Mouse (Mus musculus): ENCODE results near the gene Lbp.

Gene Lbp

GRCm38 (mm10) chr2:158339948-158340564 lies 33.8 kb downstream of the Lbp start:
- no peak for TF ChIP-seq GATA4 (IDR thresholded peaks at IDR 0.05; ENCODE audit: insufficient replicate concordance, low read length)

- peak; percentile 48; the same call in 1 of the 2 replicates for TF ChIP-seq GATA4 (IDR thresholded peaks at IDR 0.05; ENCODE audit: insufficient replicate concordance, low read length)
Observed at GRCm38 (mm10) chr2:158341324-158341723, 35.0 kb downstream of the Lbp start.

GRCm38 (mm10) chr2:158343495-158343894 lies 37.2 kb downstream of the Lbp start:
- no peak for TF ChIP-seq GATA4 (IDR thresholded peaks at IDR 0.05; ENCODE audit: insufficient replicate concordance, low read length)

- no peak for TF ChIP-seq GATA4 (IDR thresholded peaks at IDR 0.05; ENCODE audit: insufficient replicate concordance, low read length)
Observed at GRCm38 (mm10) chr2:158346467-158346866, 40.2 kb downstream of the Lbp start.

GRCm38 (mm10) chr2:158347868-158348267 lies 41.6 kb downstream of the Lbp start:
- no peak for TF ChIP-seq GATA4 (IDR thresholded peaks at IDR 0.05; ENCODE audit: insufficient replicate concordance, low read length)

GRCm38 (mm10) chr2:158352801-158353520 lies 46.7 kb downstream of the Lbp start:
- TF ChIP-seq GATA4 (IDR thresholded peaks at IDR 0.05; ENCODE audit: insufficient replicate concordance, low read length), result no peak

GRCm38 (mm10) chr2:158354348-158355114 lies 48.2 kb downstream of the Lbp start:
- TF ChIP-seq GATA4 (IDR thresholded peaks at IDR 0.05; ENCODE audit: insufficient replicate concordance, low read length), result no peak

- no peak for TF ChIP-seq GATA4 (IDR thresholded peaks at IDR 0.05; ENCODE audit: insufficient replicate concordance, low read length)
Observed at GRCm38 (mm10) chr2:158355238-158355637, 48.9 kb downstream of the Lbp start.

GRCm38 (mm10) chr2:158356121-158356520 lies 49.8 kb downstream of the Lbp start:
- no peak for TF ChIP-seq GATA4 (IDR thresholded peaks at IDR 0.05; ENCODE audit: insufficient replicate concordance, low read length)

GRCm38 (mm10) chr2:158359757-158360620 lies 53.7 kb downstream of the Lbp start:
- peak; percentile 80; the same call in 1 of the 2 replicates for TF ChIP-seq GATA4 (IDR thresholded peaks at IDR 0.05; ENCODE audit: insufficient replicate concordance, low read length)

- no peak; the same call in 1 of the 2 replicates for TF ChIP-seq GATA4 (IDR thresholded peaks at IDR 0.05; ENCODE audit: insufficient replicate concordance, low read length)
Observed at GRCm38 (mm10) chr2:158360873-158361677, 54.8 kb downstream of the Lbp start.

- no peak for TF ChIP-seq GATA4 (IDR thresholded peaks at IDR 0.05; ENCODE audit: insufficient replicate concordance, low read length)
Observed at GRCm38 (mm10) chr2:158361678-158362320, 55.5 kb downstream of the Lbp start.

GRCm38 (mm10) chr2:158364175-158364574 lies 57.9 kb downstream of the Lbp start:
- no peak for TF ChIP-seq GATA4 (IDR thresholded peaks at IDR 0.05; ENCODE audit: insufficient replicate concordance, low read length)

Data from liver, adult (tissue).